Mouse (Mus musculus) T-helper 2 cell (primary cell): Measurements from ENCODE around the gene Tnfrsf13c.

Experiments
- in situ Hi-C: fragments of 300-600 bp; cut with MboI, MseI; formaldehyde crosslinking; loops from one replicate; pipeline ENCODE4 v1.15.1; 2025; ENCODE audit warnings: high pct_unique_total_duplicates

Tnfrsf13c gene

GRCm38 (mm10) chr15:82183596-82183995, 40.6 kb downstream of the Tnfrsf13c start:
- in situ Hi-C loops = no loop called here

- in situ Hi-C loops = no loop called here
Observed at GRCm38 (mm10) chr15:82182311-82182710, 41.9 kb downstream of the Tnfrsf13c start.

- in situ Hi-C loops = no loop called here
Observed at GRCm38 (mm10) chr15:82181131-82181530, 43.0 kb downstream of the Tnfrsf13c start.

- in situ Hi-C loops = no loop called here
Observed at GRCm38 (mm10) chr15:82177743-82178290, 46.4 kb downstream of the Tnfrsf13c start.

GRCm38 (mm10) chr15:82175091-82175490, 49.1 kb downstream of the Tnfrsf13c start:
- in situ Hi-C loops = no loop called here

- in situ Hi-C loops = no loop called here
Observed at GRCm38 (mm10) chr15:82172648-82173047, 51.5 kb downstream of the Tnfrsf13c start.
